Mouse (Mus musculus) WW6 (cell line): ENCODE results near the gene Micu1.
"Not testable (repeated sequence)": the region's sequence is repeated elsewhere in the genome, so short reads cannot be mapped to it uniquely, and the experiment has no call there.

ENCODE experiments used
- DNase-seq: peaks from one replicate; pipeline ENCODE4 v3.0.0-alpha.2; 2013; ENCODE audit warnings: low read depth, low spot score

Micu1 gene

DNA sequence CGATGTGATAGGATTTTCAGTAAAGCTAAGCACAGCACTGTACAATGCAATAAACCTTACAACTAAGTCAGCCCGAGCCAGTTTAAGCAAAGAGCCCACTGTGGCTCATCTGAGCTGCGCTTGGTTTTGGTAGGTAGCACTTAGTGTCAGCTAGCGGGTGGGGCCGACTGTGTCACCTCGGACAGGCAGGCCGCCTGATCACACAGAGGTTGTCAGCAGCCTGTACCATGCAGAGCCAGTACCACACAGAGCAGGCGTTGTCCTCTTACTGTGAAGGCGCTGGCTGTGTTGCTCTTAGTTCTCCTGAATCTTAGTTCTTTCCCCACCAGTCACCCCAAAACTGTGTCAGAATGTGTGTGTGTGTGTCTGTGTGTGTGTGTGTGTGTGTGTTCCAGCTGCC, 146.7 kb downstream of the Micu1 start:
- DNase-seq = no peak

DNA sequence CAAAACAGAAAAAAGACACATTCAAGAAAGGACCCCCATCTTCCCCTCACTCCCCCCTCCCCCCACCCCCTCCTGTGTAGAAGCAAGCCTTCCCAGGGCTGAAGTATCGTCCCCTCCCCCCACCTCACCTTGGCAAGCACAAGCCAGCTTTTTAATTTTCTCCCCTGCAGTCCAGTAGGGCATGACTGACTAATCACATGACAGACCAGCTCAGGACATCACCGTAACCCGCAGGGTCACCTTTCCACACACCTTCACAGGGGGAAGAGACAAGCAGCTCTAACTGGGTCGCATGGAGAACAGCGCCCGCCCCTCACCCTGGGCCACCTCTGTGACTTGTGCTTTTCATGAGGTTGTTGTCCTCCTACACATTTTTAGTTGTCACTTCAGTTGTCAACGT, 147.1 kb downstream of the Micu1 start:
- DNase-seq = no peak

DNA sequence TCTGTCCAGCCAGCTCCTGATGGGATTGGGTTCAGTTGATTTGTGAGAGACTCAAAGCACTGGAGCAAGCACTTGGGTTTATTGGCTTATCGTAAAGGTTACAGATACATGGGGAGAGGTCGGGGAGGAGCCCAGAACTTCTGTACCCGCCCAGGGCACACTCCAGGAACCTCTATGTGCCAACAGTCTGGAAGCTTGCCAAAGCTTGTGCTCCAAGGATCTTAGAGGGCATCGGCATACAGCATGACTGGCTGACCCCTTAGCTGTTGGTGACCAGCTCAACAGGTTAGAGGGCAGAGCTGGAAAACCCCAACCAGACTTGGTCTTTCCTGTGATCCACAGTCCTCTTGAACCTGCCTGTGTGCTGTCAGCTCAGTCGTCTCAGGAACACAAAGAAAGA, 154.9 kb downstream of the Micu1 start:
- DNase-seq = no peak

DNA sequence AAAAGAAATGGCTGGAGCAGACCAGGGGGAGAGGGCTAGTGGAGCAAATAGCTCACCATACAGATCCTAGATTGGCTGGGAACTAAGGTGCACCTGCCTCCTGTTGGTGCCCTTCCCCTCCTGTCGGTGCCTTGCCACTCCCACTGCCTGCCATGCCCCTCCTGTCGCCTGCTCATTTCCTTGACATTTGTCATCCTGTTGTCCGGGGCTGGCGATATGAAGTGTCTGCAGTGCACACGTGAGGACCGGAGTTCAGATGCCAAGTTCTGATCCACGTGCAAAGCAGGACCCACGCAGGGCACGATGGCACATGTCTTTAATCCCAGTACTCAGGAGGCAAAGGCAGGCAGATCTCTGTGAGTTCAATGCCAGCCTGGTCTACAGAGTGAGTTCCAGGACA, 158.4 kb downstream of the Micu1 start:
- DNase-seq = no peak

DNA sequence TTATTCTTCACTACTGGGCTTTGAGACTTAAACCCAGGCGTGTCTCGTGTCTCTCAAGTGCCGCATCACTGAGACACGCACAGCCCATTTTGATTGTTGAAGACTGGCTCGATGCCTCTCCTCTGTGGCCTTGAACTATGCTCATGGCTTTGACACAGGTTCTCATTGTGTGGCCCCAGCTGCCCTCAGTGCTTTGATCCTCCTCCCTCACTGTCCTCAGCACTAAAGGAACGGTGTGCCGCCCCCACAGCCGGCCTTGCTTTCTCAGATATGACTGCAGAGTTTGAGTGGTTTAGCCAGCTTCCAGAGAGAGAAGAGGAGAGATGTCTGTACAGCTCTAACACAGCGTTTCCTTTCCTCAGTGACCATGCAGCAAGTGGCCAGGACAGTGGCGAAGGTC, 158.9 kb downstream of the Micu1 start:
- no peak for DNase-seq

DNA sequence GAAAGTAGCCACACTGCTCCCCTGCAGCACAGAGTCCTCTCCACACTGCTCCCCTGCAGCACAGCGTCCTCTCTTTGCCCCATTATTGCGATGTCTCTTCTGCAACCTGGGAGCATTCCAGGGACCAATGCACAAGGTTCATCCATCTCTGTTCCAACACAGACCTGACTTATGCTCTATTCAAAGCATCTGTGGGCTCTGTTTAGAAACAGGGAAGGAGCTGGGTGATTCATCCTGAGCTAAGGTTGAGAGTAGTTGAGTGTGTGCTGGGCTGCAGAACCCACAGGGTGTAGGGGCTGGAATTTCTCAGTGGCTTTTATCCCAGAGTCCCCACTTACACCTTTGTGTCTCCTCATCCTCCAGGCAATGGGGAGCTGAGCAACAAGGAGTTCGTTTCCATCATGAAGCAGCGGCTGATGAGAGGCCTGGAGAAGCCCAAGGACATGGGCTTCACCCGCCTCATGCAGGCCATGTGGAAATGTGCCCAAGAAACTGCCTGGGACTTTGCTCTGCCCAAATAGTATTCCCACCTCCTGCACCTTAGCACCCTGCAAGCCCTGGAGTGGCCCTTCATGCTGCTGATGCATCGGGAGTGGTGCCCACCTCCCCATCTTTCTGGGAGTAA, 160.7 kb downstream of the Micu1 start:
- no peak for DNase-seq

DNA sequence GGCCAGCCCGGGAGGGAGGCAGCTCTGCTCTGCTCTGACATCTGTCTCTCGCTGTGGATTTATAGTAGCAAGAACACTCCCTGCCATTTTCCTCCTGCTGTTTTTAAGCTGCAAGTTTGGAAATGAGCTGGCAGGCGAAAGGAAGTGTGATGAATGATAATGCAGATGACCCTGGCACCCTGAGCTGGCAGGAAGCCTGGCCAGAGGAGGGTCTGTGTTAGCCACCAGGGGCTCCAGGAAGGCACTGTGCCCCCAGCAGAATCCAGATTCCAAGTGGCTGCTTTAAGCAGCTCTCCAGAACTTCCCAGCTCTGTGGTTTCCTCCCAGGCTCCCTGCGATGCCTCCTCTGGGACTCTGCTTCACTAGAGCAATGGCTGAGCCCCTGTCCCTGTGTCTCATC, 161.3 kb downstream of the Micu1 start:
- no peak for DNase-seq

DNA sequence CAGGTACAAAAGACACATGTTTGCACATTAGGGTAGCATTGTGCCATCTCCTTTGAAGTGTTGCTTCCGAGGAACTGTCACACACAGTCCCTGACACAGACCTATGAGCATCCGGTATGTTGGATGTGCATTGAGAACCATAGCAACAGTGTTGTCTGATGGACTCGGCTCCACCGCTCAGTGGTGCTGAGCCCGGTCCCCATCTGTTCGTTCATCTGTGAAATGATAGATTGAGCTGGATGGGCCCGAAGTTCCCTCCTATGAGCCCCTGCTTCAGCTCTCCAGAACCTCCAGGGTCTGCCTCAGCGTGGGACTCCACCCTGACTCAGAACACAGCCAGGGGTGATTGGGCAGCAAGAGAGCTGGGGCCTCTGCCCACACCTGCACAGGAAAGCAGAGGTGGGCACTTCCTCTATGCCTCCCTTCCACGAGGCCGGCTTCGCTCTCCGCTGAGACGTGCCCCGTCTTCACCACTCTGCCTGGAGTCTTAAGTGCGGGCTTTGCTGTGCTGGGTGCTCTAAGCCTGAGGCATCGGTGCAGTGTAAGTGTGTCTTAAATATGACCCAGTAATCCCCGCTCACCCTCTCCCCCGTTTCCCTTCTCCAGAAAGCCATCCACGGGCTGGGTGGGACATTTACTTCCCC, 162.1 kb downstream of the Micu1 start:
- no peak for DNase-seq

DNA sequence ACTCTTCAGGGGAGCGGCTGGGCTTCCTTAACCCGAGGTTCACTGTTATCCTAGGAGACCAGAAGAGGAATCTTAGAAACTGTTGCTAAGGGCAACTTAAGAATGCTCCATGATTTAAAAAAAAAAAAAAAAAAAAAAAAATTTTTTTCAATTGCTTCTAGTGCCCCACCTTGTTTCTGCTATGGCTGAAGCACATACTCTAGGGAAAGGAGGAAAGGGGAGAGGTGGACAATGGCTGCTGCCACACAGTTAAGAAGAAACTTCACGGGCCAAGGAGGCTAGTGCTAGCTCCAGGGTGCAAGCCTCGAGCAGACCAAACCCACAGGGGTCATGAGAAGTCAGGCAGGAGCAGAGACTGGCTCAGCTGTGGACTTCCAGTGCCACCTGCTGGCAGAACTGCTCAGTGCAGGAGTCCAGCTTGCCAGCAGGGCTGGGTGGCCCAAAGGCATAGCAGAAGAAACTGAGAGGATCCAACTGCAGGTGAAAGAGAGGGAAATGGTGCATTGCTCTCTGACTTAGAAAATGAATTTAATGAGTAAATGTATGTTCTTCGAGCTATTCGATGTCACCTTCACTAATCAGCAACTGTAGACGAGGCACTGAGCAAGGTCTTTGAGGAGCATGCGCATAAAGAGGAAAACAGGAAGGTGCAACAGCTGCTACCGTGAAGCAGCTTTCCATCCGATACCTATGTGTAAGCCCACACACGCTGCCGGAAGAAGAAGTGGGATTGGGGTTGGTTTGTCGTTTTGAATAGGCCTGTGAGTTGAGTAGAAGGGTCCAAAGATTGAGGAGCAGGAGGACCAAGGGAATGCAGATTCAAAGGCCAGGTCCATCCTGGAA, 162.8 kb downstream of the Micu1 start:
- DNase-seq = peak; percentile 75

DNA sequence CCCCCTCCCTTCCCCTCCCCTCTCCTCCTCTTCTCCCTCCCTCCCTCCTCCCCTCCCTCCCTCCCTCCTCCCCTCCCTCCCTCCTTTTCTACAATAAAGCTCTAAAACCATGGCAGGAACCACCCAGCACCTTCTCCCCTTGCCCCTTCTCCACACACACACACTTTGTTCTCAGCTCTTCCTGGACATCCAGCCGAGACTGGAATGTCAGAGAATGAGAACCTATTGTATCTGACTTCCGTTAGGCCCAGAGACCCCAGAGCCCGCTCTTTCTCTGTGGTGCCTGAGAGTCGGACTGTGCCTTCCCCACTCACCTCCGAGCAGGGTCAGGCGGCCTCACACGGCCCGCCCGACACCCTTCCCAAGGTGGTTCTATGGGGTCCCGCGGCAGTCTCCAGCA, 166.0 kb downstream of the Micu1 start:
- DNase-seq = no peak

DNA sequence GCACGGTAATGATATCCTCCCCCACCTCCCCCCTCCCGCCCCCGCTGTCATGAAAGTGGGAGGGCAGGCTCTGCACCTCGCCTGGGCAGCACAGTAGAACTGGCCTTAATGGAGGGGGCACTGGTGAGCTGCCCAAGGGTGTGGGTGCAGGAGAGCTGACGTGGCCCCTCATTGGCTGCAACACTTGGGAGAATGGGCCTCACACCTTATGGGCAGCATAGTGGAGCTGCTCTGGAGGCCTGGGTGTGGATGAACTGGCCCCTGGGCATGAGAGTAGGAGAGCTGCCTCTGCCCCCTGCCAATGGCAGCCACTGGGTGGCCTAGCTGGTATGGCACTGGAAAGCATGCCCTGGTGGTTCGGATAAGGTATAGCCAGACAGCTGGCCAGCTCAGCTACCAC, 167.8 kb downstream of the Micu1 start:
- DNase-seq = no peak

DNA sequence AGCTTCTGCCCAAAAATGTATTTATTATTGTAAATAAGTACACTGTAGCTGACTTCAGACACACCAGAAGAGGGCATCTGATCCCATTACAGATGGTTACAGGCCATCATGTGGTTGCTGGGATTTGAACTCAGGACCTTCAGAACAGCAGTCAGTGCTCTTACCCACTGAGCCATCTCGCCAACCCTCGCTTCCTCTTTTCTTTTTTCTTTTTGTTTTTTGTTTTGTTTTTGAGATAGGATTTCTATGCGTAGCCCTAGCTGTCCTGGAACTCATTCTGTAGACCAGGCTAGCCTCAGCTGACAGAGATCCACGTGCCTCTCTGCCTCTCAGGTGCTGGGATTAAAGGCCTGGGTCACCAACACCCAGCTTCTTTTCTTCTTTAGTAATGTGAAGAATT, 170.4 kb downstream of the Micu1 start:
- not testable (repeated sequence) for DNase-seq

DNA sequence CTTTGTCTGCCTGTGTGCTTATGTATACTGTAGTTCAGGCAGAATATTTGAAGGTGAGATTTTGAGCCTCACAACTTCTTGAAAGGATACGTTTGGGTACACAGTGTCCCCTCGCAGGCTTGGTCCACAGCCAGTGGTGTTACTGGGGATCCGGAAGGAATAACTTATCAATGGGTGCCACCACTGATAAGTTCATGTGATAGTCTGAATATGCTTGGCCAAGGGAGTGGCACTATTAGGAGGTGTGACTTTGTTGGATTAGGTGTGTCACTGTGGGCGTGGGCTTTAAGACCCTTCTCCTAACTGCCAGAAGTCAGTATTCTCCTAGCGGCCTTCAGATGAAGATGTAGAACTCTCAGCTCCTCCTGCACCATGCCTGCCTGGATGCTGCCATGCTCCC, 170.9 kb downstream of the Micu1 start:
- no peak for DNase-seq

DNA sequence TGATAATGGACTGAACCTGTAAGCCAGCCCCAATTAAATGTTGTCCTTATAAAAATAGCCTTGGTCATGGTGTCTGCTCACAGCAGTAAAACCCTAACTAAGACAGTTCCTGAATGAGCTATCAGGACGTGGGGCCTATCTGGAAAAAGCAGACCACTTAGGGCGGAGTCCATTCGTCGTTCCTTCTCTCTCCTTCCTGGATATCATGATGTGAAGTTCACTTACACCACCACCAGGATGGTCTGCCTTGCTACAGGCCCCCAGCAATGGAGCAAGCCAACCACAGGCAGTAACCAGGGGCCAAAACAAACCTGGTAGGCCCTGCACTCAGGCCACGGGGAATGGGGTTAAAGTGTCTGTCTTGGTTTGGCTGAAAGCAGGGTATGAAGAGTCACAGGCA, 171.3 kb downstream of the Micu1 start:
- no peak for DNase-seq

DNA sequence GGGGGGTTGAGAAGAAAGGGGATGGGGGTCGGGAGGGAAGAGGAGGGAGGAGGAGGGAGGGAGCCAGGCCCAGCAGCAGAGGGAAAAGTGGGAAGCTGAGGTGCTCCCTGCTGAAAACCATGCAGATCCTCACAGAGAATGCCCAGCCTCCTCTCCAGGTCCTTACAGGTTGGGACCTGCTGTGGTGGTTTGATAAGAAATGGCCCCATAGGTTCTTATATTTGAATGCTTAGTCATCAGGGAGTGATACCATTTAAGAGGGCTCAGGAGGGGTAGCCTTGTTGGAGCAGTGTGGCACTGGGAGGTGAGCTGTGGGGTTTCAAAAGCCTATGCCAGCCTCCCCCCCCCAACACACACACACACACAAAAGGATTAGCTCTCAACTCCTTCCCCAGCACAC, 173.1 kb downstream of the Micu1 start:
- DNase-seq = no peak

DNA sequence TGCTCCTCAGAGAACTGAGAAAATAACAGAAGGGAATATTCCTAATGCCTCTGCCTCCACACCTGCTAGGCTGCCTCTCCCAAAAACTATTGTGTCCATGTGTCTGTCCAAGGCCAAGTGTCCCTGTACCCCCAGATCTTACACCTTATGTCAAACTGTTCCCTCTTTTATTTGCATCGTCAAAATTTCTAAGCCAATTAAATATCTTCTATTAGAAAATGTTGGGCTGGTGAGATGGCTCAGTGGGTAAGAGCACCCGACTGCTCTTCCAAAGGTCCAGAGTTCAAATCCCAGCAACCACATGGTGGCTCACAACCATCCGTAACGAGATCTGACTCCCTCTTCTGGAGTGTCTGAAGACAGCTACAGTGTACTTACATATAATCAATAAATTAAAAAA, 174.4 kb downstream of the Micu1 start:
- not testable (repeated sequence) for DNase-seq

DNA sequence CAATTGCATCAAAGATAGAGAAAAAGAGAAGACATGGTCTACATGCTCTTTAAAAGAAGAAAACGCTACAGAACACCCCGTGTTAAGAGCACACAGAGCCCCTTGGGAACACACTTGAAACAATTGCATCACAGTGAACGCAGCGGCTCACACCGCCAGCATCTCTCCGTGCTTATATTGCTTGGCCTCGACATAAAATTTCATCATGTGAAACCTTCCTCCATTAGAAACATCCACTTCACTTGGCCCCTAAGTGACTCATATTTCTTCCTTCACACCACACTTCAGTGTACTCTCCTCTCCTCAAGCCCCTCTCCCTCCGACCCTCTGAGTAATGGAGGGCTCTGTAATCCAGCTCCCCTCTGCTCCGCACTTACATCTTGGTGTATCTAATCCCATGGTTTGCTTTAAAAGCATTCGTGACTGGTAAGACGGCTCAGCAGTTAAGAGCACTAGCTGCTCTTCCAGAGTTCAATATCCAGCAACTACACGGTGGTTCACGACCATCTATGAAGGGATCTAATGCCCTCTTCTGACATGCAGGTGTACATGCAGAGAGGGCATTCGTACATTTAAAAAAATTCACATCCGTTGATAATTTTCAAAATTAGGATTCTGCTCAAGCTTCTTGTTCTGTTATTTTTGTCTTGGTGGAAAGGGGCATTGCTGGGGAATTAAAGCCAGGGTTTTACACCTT, 175.3 kb downstream of the Micu1 start:
- DNase-seq = no peak

DNA sequence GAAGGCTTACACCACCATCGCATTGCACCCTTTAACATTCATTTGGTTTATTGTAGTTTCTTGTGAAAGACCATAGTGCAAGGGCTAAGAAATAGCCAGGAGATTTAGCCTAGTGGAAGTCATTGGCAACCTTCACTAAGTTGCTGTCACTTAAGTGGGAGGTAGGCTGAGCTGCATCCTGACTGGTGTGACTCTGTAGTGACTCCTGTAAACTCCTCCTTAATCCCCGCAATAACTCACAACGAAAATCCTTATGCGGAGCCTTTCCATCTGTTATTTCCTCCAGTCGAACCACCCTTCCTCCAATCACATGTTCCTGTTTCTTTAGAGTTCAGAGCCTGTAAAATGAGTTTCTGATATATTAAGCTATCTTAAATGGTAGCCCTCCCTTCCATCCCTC, 176.5 kb downstream of the Micu1 start:
- no peak for DNase-seq

DNA sequence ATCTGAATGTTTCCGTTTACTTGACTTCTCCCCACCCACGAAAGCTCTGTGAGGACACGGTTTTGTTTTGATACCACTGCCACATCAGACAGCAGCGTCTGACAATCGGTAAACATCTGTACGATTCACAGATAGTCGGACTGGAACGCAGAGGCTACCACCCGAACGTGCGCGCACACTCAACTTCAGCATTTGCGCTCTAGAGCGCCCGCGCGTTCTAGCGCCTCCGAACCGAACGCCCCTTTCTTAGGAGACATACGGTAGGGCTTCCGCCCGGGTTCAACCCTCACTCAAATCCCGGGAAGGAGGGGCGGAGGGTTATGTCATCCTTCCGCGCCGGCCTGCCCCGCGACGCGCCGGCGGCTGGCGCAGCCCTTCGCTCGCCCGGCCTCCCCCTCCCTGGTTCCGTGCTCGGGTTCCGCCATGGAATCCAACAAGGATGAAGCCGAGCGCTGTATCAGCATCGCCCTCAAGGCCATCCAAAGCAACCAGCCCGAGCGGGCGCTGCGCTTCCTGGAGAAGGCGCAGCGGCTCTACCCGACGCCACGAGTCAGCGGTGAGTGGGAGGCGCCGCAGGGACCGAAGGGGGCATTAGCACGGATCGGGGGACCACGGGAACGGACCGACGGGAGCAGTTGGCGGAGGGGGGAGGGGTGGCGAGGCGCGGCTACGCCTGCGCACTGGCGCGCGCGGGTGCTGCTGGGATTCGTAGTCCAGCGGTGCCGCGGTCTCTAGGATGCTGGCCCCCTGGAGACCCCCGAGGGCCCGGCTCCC, 177.2 kb downstream of the Micu1 start, which contains the start of gene Dnajb12:
Gene Dnajb12, plus strand, starts transcription at position 302 of the 774 bp plus-strand sequence.
- DNase-seq = peak; percentile 86

DNA sequence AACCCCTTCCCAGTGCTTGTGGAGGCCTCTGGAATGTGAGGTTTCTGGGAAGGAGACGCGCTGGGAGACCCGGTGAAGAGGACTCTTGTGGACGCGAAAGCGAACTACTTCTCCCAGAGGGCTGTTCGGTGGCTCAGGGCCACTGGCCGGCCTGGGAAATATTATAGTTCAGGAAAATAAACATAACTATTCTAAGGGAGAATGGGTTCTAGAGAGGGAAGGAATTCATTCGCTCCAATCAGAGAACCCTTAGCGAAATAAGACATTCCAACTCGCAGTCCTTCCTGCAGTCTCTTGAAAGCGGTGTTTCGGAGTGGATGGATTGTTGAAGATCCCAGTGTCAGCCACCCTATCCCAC, 177.7 kb downstream of the Micu1 start:
- no peak for DNase-seq

DNA sequence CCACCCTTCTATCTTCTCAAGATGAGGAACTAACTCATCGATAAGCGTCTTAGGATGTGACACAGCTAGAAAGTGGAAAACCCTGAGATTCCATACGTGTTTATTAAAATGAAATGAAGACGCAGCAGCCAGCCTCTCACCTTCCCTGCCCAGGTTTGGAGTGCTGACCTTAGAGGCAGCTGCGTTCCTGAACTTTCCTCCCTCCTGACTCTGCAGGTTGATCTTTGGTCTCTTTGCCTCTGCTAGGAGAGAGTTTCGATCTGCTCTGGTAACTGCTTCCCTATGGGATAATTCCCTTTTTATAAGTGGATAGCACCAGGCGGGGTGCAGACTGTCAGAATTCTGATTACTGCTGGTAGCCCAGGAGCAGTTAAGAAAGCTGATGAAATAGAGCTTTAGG, 178.6 kb downstream of the Micu1 start:
- DNase-seq = no peak
